Mouse (Mus musculus) brown adipose tissue, adult 24 weeks (tissue): ENCODE data around the gene Ugt1a7c. TPM values are rescaled to one million over a fixed set of nuclear protein-coding genes. Genes with fewer than 3 reads are reported as not detected.

Experiments
- H3K27ac ChIP-seq: fragments of 200-500 bp; replicated peaks from 2 replicates; pipeline ENCODE4 v1.5.1; 2012; ENCODE audit warnings: low read depth, mild to moderate bottlenecking, low read length
- H3K4me1 ChIP-seq: fragments of 200-500 bp; 2 replicates; pipeline ENCODE4 v1.6.1; 2012; ENCODE audit warnings: low read length, mixed read lengths; ENCODE audit not compliant: control insufficient read depth, insufficient read depth, insufficient read length
- H3K4me3 ChIP-seq: fragments of 200-500 bp; 2 replicates; pipeline ENCODE4 v1.5.1; 2012; ENCODE audit warnings: low read depth, mild to moderate bottlenecking, low read length, moderate library complexity; ENCODE audit not compliant: insufficient read depth
- polyA plus RNA-seq: library from polyadenylated mRNA; stranded (reverse); fragments of >200 nt; gene quantifications from 2 replicates; pipeline ENCODE4 v1.2.4, GENCODE M21; 2012; ENCODE audit not compliant: missing spikeins, insufficient read depth, insufficient read length

Gene Ugt1a7c
- polyA plus RNA-seq, 1 experiment: 1.5 TPM

DNA sequence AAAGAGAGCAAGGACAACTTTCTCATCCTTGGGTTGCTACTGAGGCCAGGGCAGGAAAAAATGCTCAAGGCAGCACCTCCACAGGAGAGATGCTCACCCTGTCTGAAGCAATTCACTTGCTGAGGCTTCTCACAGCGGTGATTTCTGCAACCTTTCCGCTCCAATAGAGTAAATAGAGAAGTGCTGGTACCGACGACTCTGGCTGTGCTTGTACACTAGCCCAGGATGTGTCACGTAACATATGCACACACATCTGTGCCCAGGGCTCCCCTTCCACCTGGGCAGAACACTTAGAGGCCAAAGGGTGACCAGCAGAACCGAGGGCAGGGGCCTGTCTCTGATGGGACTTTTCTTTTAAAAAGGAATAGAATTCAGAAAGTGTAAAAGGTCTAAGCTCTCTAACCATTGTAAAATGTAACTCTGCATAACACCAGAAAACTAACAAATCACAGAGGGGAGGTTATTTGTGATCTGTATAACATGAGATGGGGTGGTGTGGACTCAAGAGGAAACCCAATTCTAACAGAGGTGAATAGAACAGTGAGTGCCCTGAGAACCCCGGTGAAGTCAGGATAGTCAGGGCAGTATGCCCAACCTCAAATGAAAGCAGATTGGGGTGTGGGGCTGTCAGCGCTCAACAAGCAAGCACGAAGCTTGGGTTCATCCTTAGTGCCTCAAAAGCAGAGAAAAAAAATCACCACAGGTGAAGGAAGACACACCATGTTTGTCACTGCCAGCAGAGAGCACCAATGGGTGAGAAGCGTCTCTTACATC is 165.9 kb downstream of the Ugt1a7c start:
- Histone ChIP-seq H3K4me1 (0 out of 2 replicates have a peak, but pooled peaks cover 2% of the 10 kb centered on the region), H3K27ac (no peak overlapping the region), H3K4me3 (no peak overlapping the region)

DNA sequence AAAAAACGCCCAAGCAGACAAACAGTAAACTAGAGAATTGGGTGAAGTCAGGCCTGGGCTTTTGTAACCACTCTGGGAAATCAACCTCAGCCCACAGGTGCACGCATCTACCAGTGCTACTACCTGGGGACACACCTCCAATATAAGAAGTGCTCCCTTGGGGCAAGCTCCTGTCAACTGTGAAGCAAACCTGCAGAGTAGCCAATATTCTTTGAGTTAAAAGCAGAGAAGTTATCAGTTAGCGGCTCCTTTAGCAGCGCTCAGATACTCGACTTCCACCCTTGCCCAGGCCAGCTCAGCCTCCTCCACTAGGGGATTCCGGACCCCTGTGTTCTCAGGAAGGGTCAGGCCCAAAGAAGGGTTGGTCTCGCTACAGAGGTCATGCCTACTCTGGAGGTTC is 166.8 kb downstream of the Ugt1a7c start:
- Histone ChIP-seq H3K4me1 (0 out of 2 replicates have a peak, but pooled peaks cover 2% of the 10 kb centered on the region), H3K4me3 (no peak overlapping the region), H3K27ac (no peak overlapping the region)

DNA sequence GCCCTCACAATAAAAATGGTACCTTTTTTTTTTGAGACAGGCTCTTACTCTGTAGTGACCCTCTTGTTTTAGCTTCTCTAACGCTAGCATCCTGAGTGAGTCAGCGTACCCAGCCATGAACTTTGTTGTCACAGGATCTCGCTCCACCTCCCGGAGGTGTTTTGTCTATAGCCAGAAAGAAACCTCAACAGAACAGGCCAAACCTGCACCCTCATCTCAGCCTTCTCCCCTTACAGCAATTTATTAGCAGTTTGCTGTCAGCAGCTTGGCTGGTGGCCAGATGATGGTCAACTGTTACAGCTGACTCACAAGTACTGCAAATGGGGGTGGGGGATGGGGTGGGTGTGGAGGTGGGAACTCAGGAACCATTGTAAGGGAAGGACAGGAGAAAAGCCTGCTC is 167.4 kb downstream of the Ugt1a7c start:
- H3K4me3 ChIP-seq: no peak overlapping the region
- no peak overlapping the region for H3K27ac ChIP-seq
- 0 out of 2 replicates have a peak, but pooled peaks cover 2% of the 10 kb centered on the region for H3K4me1 ChIP-seq

DNA sequence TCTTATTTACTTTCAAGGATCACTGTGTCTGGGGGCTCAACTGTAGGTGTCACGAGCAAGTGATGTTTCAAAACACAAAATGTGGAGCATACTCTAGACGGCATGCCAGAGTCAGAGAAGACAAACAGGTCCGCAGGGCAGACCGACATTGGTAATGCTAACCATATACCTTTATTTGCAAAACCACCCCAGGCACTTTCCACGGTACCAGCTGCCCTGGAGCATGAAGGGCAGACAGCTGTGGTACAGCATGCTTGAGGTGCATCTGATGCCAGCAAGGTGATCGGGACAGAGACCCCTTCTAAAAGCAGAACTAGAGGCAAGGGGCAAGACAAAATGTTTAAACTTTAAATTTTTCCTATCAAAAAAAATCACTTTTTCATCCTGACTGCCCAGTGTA is 168.1 kb downstream of the Ugt1a7c start:
- H3K4me3 ChIP-seq: no peak overlapping the region
- H3K27ac ChIP-seq: no peak overlapping the region
- 0 out of 2 replicates have a peak, but pooled peaks cover 2% of the 10 kb centered on the region for H3K4me1 ChIP-seq

DNA sequence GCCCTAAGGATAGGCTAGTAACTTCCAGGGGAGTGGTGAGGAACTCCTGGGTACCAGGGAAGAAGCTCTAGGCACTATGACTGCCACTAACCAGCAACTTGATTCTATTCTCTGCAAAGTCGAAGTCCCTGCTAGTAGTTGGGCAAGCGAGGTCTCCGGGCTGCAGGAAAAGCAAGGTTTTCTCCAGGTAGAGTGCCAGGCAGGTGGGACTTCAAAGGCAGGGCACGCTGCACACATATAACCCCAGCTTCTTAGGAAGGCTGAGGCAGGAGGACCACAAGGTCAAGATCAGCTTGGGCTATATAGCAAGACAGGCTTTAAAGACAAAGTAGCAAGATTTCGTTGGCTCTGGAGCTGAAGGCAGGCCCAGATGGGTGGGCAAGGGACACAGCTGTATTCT is 168.9 kb downstream of the Ugt1a7c start:
- no peak overlapping the region for H3K27ac ChIP-seq
- no peak overlapping the region for H3K4me3 ChIP-seq
- 0 out of 2 replicates have a peak, but pooled peaks cover 2% of the 10 kb centered on the region for H3K4me1 ChIP-seq

DNA sequence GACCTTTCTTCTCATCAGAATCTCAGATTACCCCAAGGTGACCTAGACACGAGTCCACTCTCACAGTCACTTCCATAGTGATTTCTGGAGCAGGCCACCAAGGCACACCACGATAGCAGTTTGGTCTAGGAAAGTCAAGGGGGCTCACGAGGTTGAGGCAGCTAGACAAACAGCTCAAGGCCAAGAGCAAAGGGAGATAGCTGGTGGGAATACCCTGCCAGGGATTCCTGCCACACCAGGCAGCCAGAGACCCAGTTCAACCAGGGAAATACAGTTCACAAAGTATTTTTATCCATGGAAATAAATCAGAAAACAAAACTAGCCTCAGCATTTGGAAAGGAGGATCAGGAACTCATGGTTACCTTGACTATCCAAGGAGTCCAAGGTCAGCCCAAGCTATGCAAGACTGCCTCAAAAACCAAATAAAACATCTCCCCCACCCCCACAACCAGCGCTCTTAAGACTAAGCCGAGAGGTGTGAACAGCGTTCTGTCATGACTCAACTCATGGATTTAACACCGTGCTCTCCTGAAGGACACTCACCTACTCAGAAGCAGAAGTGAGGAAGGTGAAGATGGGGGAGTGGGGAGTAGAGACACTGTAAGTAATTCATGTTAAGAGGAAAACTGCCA is 169.5 kb downstream of the Ugt1a7c start:
- H3K27ac ChIP-seq: no peak overlapping the region
- H3K4me3 ChIP-seq: no peak overlapping the region
- H3K4me1 ChIP-seq: 0 out of 2 replicates have a peak, but pooled peaks cover 2% of the 10 kb centered on the region

DNA sequence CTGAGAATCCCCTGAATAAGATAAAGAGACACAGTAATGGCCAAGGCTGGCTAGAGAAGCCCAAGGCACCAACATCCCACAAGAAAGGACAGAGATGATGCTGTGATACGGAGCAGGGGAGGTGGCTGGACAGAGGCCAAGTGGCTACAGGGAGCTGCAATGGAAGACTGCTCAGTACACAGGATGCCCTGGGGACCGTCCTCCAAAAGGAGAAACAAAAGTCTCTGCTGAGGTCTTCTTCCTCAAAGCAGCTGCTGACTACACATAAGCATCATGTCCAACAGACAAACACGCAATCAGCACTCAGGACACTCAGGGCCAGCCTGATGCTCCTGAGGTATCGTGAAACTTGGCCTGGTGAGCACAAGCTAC is 170.0 kb downstream of the Ugt1a7c start:
- H3K4me1 ChIP-seq: 0 out of 2 replicates have a peak, but pooled peaks cover 2% of the 10 kb centered on the region
- H3K27ac ChIP-seq: no peak overlapping the region
- H3K4me3 ChIP-seq: no peak overlapping the region

DNA sequence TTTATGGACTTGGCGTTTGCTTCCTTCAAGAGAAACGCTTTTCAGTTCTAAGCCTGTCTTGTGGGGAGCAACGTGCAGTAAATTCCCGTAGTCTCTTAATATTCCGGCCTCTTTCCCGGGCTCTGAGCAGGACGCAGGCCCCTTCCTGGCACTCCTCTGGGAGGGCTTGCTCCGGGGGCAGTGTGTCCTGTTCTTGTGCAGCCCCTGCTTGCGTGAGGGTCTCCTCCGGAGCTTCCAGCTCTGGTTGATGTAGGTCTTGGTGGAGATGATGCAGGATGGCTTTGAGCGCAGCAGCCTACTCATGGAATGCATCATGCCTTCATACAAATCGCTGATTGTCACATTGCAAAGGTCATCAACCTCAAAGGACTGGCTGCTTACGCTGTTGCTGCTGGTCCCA is 171.3 kb downstream of the Ugt1a7c start:
- no peak overlapping the region for H3K27ac ChIP-seq
- H3K4me3 ChIP-seq: no peak overlapping the region
- no peaks in the 10 kb centered on the region for H3K4me1 ChIP-seq

DNA sequence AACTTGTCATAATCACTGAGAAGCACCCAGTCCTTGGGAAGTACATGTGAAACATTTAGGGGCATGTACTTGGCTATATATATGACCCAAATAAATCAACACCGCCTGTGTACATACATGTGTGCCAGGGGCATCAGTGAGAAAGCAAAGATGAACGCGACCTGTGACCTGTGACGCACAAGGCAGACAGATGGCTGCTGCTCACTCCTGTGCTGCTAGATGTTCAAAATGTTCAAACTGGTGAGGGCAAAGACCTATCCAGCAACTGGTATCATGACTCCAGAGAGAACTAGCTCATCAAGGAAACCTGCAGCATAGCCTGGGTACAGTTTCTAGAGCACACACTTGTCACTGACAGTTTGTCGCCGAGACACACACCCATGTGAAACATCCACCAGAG is 172.6 kb downstream of the Ugt1a7c start:
- Histone ChIP-seq H3K27ac (no peak overlapping the region), H3K4me1 (no peaks in the 10 kb centered on the region), H3K4me3 (no peak overlapping the region)

DNA sequence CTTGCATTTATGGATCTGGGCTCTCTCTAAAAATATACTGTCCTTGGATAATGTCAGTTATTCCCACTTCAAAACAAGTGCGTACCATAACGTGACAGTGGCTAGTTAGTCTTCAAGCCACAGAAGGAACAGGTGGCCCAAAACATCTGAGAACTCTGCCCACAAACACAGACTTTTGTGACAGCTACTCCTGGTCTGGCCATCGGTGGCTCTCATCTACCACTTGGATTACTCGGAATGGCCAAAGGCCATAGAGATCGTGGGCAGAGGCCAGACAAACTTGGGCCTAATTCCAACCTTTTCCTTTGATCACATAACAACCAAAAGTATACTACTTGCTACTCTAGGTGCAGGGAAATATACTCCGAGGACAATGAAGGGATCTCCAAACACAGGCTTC is 173.2 kb downstream of the Ugt1a7c start:
- Histone ChIP-seq H3K27ac (no peak overlapping the region), H3K4me3 (no peak overlapping the region), H3K4me1 (no peaks in the 10 kb centered on the region)

Other genes with a start within 250 kb of the Ugt1a7c start
- gene Dgkd, start 241.8 kb upstream of the Ugt1a7c start, polyA plus RNA-seq: 59.1 and 61.6 TPM in 2 replicates
- gene Usp40, start 86.5 kb upstream of the Ugt1a7c start, polyA plus RNA-seq: 13.1 and 16.1 TPM in 2 replicates
- not detected in 2 replicates for gene Ugt1a10, start 39.7 kb upstream of the Ugt1a7c start, polyA plus RNA-seq
- not detected in 2 replicates for gene Ugt1a9, start 24.3 kb upstream of the Ugt1a7c start, polyA plus RNA-seq
- not detected in 2 replicates for gene Ugt1a8, start 7.2 kb upstream of the Ugt1a7c start, polyA plus RNA-seq
- 5.0 and 5.9 TPM in 2 replicates for gene Ugt1a6b, start 8.2 kb downstream of the Ugt1a7c start, polyA plus RNA-seq
- gene Ugt1a6a, start 39.7 kb downstream of the Ugt1a7c start, polyA plus RNA-seq: 5.6 and 6.1 TPM in 2 replicates
- 1.5 TPM in 1 of 2 replicates, not detected in the other for gene Ugt1a5, start 71.0 kb downstream of the Ugt1a7c start, polyA plus RNA-seq
- not detected in 2 replicates for gene Ugt1a2, start 105.5 kb downstream of the Ugt1a7c start, polyA plus RNA-seq
- gene Dnajb3, start 110.7 kb downstream of the Ugt1a7c start, polyA plus RNA-seq: 4.3 and 5.0 TPM in 2 replicates
- 0.95 TPM in 1 of 2 replicates, not detected in the other for gene Ugt1a1, start 116.9 kb downstream of the Ugt1a7c start, polyA plus RNA-seq
- not detected in 2 replicates for gene Mroh2a, start 131.9 kb downstream of the Ugt1a7c start, polyA plus RNA-seq
- gene Hjurp, start 182.6 kb downstream of the Ugt1a7c start, polyA plus RNA-seq: 10.3 and 11.1 TPM in 2 replicates
- not detected in 2 replicates for gene Trpm8, start 182.6 kb downstream of the Ugt1a7c start, polyA plus RNA-seq